Mouse (Mus musculus): ENCODE measurements around the gene Trp53inp2. TPM values are rescaled to one million over a fixed set of nuclear protein-coding genes. Genes with fewer than 3 reads are reported as not detected.

Gene Trp53inp2
- 3.5 TPM for polyA plus RNA-seq (2017; shearing (Covaris generic))

DNA sequence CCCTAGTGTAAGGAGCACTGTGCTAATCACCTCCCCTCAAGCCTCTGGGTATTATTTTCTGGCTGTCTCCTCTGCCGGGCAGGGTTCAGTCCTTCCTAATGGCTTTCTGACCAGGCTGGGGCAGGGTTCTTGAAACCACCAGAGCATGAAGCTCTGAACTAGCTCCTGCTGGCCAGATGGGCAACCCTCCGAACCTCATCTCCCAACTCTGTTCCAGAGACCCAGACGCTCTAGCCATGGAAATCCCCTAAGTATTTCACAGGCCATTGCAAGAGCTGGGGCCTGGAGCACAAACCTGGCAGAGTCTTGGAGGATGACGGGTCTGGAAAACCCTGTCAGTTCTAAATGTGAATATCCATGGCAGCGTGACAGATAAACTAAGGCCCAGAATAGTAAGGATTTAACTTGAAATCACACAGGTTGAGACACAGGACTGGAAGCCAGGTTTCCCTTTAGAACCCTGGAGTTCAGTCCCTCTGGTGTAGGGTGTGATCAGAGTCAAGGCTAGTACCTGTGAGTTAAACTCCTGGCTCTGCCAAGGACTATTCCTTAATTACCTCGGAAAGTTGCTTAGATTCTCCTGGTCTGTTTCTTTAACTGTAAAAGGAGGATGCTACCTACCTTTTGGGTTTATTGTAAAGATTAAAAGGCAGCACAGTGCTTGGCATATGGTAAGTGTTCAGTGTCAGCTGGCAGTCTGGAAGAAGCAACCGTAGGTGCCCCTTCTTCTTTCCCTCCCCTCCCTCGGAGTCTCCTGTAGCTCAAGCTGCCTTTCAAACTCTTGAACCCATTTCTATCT lies at the start of gene Trp53inp2:
Gene Trp53inp2, plus strand, starts transcription at position 799 of the 799 bp plus-strand sequence.

DNA sequence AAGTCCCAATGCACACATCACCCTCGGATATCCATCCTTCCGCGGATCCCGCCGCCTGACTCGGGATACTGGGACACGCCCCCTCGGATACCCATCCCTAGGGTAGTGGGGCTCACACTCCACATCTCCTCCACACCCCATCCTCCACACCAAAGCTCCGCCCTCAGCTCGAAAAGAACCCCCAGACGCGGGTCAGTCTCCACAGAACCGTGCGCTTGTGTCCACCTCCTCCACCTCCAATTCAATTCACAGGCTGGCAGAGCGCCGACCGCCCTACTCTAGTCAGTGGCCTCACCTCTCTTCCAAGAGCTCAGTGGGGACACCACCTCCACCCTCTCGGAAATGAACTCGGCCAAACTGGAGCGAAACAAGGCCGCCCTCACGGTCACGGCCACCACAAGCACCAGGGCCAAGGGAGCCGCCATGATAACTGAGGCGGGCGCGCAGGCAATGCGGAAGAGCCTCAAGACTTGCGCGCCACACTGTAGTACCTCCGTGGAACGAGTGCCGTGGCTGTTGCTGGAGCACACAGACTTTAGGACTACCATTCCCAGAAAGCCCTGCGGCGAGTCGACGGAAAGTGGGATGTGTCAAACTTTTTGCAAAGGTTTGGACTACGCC lies 23.8 kb upstream of the Trp53inp2 start, which contains the start of gene Pigu:
Gene Pigu, minus strand, starts transcription at position 460 of the 621 bp plus-strand sequence.

Other genes with a start within 250 kb of the Trp53inp2 start
- 95.8 TPM for gene Itch, start 247.6 kb upstream of the Trp53inp2 start, polyA plus RNA-seq (2017; shearing (Covaris generic))
- gene Dynlrb1, start 144.5 kb upstream of the Trp53inp2 start, polyA plus RNA-seq (2017; shearing (Covaris generic)), result 283 TPM
- gene Map1lc3a, start 104.8 kb upstream of the Trp53inp2 start, polyA plus RNA-seq (2017; shearing (Covaris generic)), result 11.1 TPM
- 47.1 TPM for gene Pigu, start 23.6 kb upstream of the Trp53inp2 start, polyA plus RNA-seq (2017; shearing (Covaris generic))
- 31.9 TPM for gene Ncoa6, start 92.8 kb downstream of the Trp53inp2 start, polyA plus RNA-seq (2017; shearing (Covaris generic))
- gene Acss2, start 136.9 kb downstream of the Trp53inp2 start, polyA plus RNA-seq (2017; shearing (Covaris generic)), result 68.4 TPM
- gene Ggt7, start 137.2 kb downstream of the Trp53inp2 start, polyA plus RNA-seq (2017; shearing (Covaris generic)), result 13.0 TPM
- 11.5 TPM for gene Gss, start 211.8 kb downstream of the Trp53inp2 start, polyA plus RNA-seq (2017; shearing (Covaris generic))
- gene Myh7b, start 230.2 kb downstream of the Trp53inp2 start, polyA plus RNA-seq (2017; shearing (Covaris generic)), result 0.32 TPM

All from CD4-positive, CD25-positive, alpha-beta regulatory T cell (primary cell).